33 mouse cellular contexts compared by ENCODE assay signal in the genomic region with DNA sequence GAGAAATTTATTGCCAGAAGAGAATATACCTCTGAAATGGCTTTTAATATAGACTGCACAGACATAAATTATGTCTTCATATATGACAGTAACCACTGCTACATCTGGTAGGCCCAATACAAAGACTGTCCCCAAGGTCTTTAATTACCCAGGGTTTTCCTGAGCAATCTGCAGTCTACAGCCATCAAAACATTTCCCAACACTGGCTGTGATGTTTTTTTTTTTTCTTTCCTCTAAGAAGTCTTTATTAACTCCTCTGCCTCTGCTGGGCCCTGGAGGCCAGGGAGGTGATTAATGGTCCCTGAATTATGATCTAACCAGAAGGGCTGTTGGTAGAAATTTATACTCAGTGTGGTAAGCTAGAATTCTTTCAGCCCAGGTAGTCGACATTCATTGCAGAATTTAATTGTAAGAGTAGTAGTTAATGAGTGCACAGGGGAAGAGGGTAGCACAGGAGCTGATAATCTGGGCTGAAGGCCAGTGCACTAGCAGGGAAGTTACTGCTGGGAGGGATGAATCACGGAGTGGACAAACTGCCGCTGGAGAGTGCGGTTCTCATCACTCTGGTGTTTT.
DNase-seq lines count a peak whose midpoint lies in the region; ATAC-seq lines count a peak whose summit lies in the region.
"Had no signal": no experiment of that assay in that cellular context is flagged by ENCODE, and none has a peak within 500 bp of the region (broad histone marks: within the 10 kb centered on the region; RNA-seq: fewer than 3 reads in every experiment).

No protein-coding gene starts in this region.

- H3K4me1 ChIP-seq in kidney, embryonic 15.5 days, result 0 out of 2 replicates have a peak, but pooled peaks cover 4% of the 10 kb centered on the region
- H3K4me1 ChIP-seq in neural tube, embryonic 14.5 days (ENCODE audit: control insufficient read depth, insufficient read depth, low read length), result no peaks in the 10 kb centered on the region
- H3K4me1 ChIP-seq: embryonic facial prominence, embryonic 12.5 days; forebrain, embryonic 10.5 days; forebrain, embryonic 15.5 days; heart, embryonic 12.5 days; liver, embryonic 12.5 days; midbrain, embryonic 10.5 days; midbrain, embryonic 15.5 days had no signal

- no peaks in the 10 kb centered on the region for H3K9me3 ChIP-seq in kidney, embryonic 15.5 days (replicated peaks)
- H3K9me3 ChIP-seq in neural tube, embryonic 14.5 days (ENCODE audit: control insufficient read depth, low read length), result no peaks in the 10 kb centered on the region
- H3K9me3 ChIP-seq: embryonic facial prominence, embryonic 12.5 days; forebrain, embryonic 10.5 days; forebrain, embryonic 15.5 days; heart, embryonic 12.5 days; liver, embryonic 12.5 days; midbrain, embryonic 10.5 days; midbrain, embryonic 15.5 days had no signal

- 0 out of 2 replicates have a peak, but pooled peaks have one; percentile 25 for ATAC-seq in kidney, embryonic 15.5 days (replicated peaks; ENCODE audit: low FRiP score)
- ATAC-seq in neural tube, embryonic 14.5 days (ENCODE audit: low read depth), result peak; percentile 72
- ATAC-seq in megakaryocyte-erythroid progenitor cell, adult 5-6 weeks (replicated peaks; ENCODE audit: low FRiP score, low TSS enrichment, poor library complexity, severe bottlenecking), result no peak
- ATAC-seq: forebrain, embryonic 15.5 days; inflammation-experienced regulatory T-cells, adult 6 months; liver, embryonic 12.5 days; liver, postnatal 0 days; midbrain, embryonic 15.5 days had no signal

- H3K4me3 ChIP-seq in kidney, embryonic 15.5 days (replicated peaks), result no peak overlapping the region
- no peak overlapping the region for H3K4me3 ChIP-seq in neural tube, embryonic 14.5 days (ENCODE audit: low read depth, low read length)
- H3K4me3 ChIP-seq: embryonic facial prominence, embryonic 12.5 days; forebrain, embryonic 10.5 days; forebrain, embryonic 15.5 days; gastrocnemius, adult 2 months; heart, adult 2 months; heart, embryonic 12.5 days; liver, embryonic 12.5 days; midbrain, embryonic 10.5 days; midbrain, embryonic 15.5 days had no signal

- H3K36me3 ChIP-seq in kidney, embryonic 15.5 days, result no peaks in the 10 kb centered on the region
- H3K36me3 ChIP-seq in neural tube, embryonic 14.5 days (ENCODE audit: control insufficient read depth, insufficient read depth, low read length), result no peaks in the 10 kb centered on the region
- H3K36me3 ChIP-seq: embryonic facial prominence, embryonic 12.5 days; forebrain, embryonic 10.5 days; forebrain, embryonic 15.5 days; heart, embryonic 12.5 days; liver, embryonic 12.5 days; midbrain, embryonic 10.5 days; midbrain, embryonic 15.5 days had no signal

- H3K27ac ChIP-seq in kidney, embryonic 15.5 days, result no peak overlapping the region
- no peak overlapping the region for H3K27ac ChIP-seq in neural tube, embryonic 14.5 days (ENCODE audit: low read depth, low read length)
- H3K27ac ChIP-seq: embryonic facial prominence, embryonic 12.5 days; forebrain, embryonic 10.5 days; forebrain, embryonic 15.5 days; gastrocnemius, adult 2 months; heart, adult 2 months; hindbrain, embryonic 14.5 days; liver, embryonic 12.5 days; macrophage; midbrain, embryonic 10.5 days; midbrain, embryonic 15.5 days; stomach, postnatal 0 days had no signal

- H3K9ac ChIP-seq in kidney, embryonic 15.5 days, result no peak overlapping the region
- H3K9ac ChIP-seq in neural tube, embryonic 14.5 days (replicated peaks; ENCODE audit: low read depth, low read length), result no peak overlapping the region
- H3K9ac ChIP-seq: embryonic facial prominence, embryonic 12.5 days; forebrain, embryonic 15.5 days; heart, embryonic 12.5 days; hindbrain, embryonic 14.5 days; liver, embryonic 12.5 days; liver, postnatal 0 days; midbrain, embryonic 15.5 days had no signal

- no peak overlapping the region for H3K4me2 ChIP-seq in kidney, embryonic 15.5 days
- no peak overlapping the region for H3K4me2 ChIP-seq in neural tube, embryonic 14.5 days (ENCODE audit: low read depth, low read length)
- H3K4me2 ChIP-seq: embryonic facial prominence, embryonic 12.5 days; forebrain, embryonic 15.5 days; heart, embryonic 12.5 days; hindbrain, embryonic 14.5 days; liver, embryonic 12.5 days; midbrain, embryonic 15.5 days had no signal

- H3K27me3 ChIP-seq in kidney, embryonic 15.5 days, result no peaks in the 10 kb centered on the region
- no peaks in the 10 kb centered on the region for H3K27me3 ChIP-seq in neural tube, embryonic 14.5 days (ENCODE audit: control insufficient read depth, insufficient read depth, low read length)
- H3K27me3 ChIP-seq: CH12.LX; embryonic facial prominence, embryonic 12.5 days; forebrain, embryonic 15.5 days; heart, embryonic 12.5 days; liver, embryonic 12.5 days; midbrain, embryonic 15.5 days had no signal

- DNase-seq in adrenal gland, adult 2 months, result peak; percentile 16
- no peak for DNase-seq in adrenal gland, postnatal 4 days (ENCODE audit: low spot score in 2 of 2)
- no peak for DNase-seq in kidney, postnatal 14 days
- DNase-seq in forelimb bud, embryonic 11.5 days (ENCODE audit: low read depth, low spot score), result peak; percentile 32
- DNase-seq in right cerebral cortex, postnatal 14 days, result no peak
- DNase-seq: adrenal gland, postnatal 14 days; cerebellum, adult 18-20 months; gastrocnemius, adult 2 months; heart, adult 2 months; heart, postnatal 4 days; kidney, adult 9 months; layer of hippocampus, postnatal 36 days; left cerebral cortex, postnatal 4 days; liver, postnatal 0 days; right cerebral cortex, adult 18-20 months; right cerebral cortex, postnatal 4 days; thymus, adult 18-20 months; thymus, postnatal 25 days had no signal

- WGBS in kidney, embryonic 15.5 days, result 27% methylated on average over 4 of the region's 4 CpGs
- WGBS in neural tube, embryonic 14.5 days, result 37% methylated on average over 4 of the region's 4 CpGs

Comparison
In these comparisons a context has a peak if more than half of its experiments do, and no peak if none do; other contexts are left out.
1. DNase-seq: peak in adrenal gland, adult 2 months (single experiment) and forelimb bud, embryonic 11.5 days (single experiment); none in adrenal gland, postnatal 4 days (0 of 2), kidney, postnatal 14 days (single experiment) and right cerebral cortex, postnatal 14 days (single experiment).